Mouse (Mus musculus) spleen, adult 2 months (tissue): ENCODE data around the gene Mrrf. TPM values are rescaled to one million over a fixed set of nuclear protein-coding genes. Genes with fewer than 3 reads are reported as not detected.
A peak's percentile ranks its signal among the peaks of the same experiment; 100 is the strongest.

Experiments
- DNase-seq, 2 experiments: peaks; one replicate each; pipeline versions ENCODE4 v3.0.0 to v3.0.0-alpha.2; 2012 to 2021; ENCODE audit warnings: low spot score in 2 of 2, low read depth in 1 of 2
- H3K27ac ChIP-seq: fragments of 200-500 bp; 2 replicates; pipeline ENCODE4 v1.5.1; 2012; ENCODE audit warnings: low read length, inconsistent platforms; ENCODE audit not compliant: insufficient read depth
- H3K27me3 ChIP-seq: fragments of 200-500 bp; 2 replicates; pipeline ENCODE4 v1.6.1; 2012; ENCODE audit warnings: mild to moderate bottlenecking, moderate library complexity, low read length, inconsistent platforms; ENCODE audit not compliant: control insufficient read depth, insufficient read depth
- H3K36me3 ChIP-seq: fragments of 200-500 bp; 2 replicates; pipeline ENCODE4 v1.6.1; 2012; ENCODE audit warnings: mild to moderate bottlenecking, low read length, inconsistent platforms; ENCODE audit not compliant: control insufficient read depth, insufficient read depth
- H3K4me1 ChIP-seq: fragments of 200-500 bp; 2 replicates; pipeline ENCODE4 v1.6.1; 2011; ENCODE audit warnings: inconsistent platforms; ENCODE audit not compliant: control insufficient read depth, insufficient read depth, insufficient read length
- H3K4me3 ChIP-seq: fragments of 200-500 bp; 2 replicates; pipeline ENCODE4 v1.5.1; 2011; ENCODE audit warnings: mild to moderate bottlenecking, inconsistent platforms; ENCODE audit not compliant: insufficient read depth, insufficient read length; ENCODE audit errors: extremely low read depth
- CTCF ChIP-seq: fragments of 200-500 bp; IDR thresholded peaks from 2 replicates; pipeline ENCODE4 v1.5.1; 2011; ENCODE audit warnings: mild to moderate bottlenecking, inconsistent platforms; ENCODE audit not compliant: insufficient read depth, insufficient read length, insufficient replicate concordance; ENCODE audit errors: extremely low read depth
- POLR2A ChIP-seq: fragments of 200-500 bp; IDR thresholded peaks from 2 replicates; pipeline ENCODE4 v1.6.1; 2011; ENCODE audit warnings: low read depth, low read length, inconsistent platforms
- WGBS: fragments of 180-500 bp; shearing (Covaris S2); methylation state at CpG from one replicate; pipeline ENCODE4 v1.1.7; 2018; 5-methylcytosine and 5-hydroxymethylcytosine counted together
- polyA plus RNA-seq: library from polyadenylated mRNA; depleted of rRNA; stranded (reverse); fragments of >200 nt; gene quantifications from 2 replicates; pipeline ENCODE4 v1.2.3, GENCODE M21; 2012

Gene Mrrf
- polyA plus RNA-seq, 1 experiment, result 13.4 TPM

DNA sequence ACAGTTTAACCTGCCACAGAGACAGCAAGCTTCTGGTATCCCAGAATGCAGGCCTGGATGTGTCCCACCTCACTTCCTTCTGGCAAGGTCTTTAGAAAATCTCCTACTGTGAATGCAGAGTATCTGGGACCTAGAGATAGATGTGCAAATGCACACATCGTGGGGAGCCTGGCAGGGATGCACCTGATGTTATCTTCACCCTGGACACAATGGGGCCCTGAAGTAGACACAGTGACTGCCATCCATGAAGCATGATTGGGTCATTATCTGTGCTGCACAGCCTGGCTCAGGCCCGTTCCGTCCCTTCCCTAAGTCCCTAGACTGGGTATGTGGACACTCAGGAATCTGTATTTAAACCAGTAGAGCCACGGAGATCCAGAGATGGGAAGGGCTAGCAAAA is 68.4 kb downstream of the Mrrf start:
- peaks cover 3% of the 10 kb centered on the region; the same call in 1 of the 2 replicates for H3K4me1 ChIP-seq
- no peak overlapping the region for H3K27ac ChIP-seq
- DNase-seq, result no peak
- no peak overlapping the region for H3K4me3 ChIP-seq
- H3K27me3 ChIP-seq, result peaks cover 11% of the 10 kb centered on the region; the same call in 1 of the 2 replicates
- 79% methylated on average over 4 of the region's 4 CpGs for WGBS
- TF ChIP-seq CTCF (no peak), POLR2A (no peak)
- H3K36me3 ChIP-seq, result no peaks in the 10 kb centered on the region

DNA sequence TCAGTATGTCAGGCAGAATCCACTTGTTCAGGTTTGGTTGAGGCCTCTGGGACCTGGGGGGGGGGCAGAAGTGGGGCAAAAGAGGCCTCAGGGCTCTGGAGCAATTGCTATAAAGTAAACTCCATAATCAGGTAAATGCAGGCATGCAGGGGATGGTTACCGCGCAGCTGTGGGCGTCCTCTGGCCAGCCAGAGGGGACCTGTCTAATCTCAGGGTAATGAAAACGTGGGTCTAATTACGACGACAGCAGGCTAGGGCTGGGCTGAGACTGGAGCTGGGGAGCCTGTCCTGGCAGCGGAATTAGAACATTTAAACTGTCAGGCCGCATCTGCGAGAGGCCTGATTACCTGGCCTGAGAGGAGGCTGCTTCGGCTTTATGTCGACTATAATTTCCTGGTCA is 70.9 kb downstream of the Mrrf start:
- Histone ChIP-seq H3K36me3 (no peaks in the 10 kb centered on the region), H3K4me3 (no peak overlapping the region), H3K4me1 (peaks cover 3% of the 10 kb centered on the region; the same call in 1 of the 2 replicates), H3K27me3 (peaks cover 11% of the 10 kb centered on the region; the same call in 1 of the 2 replicates), H3K27ac (no peak overlapping the region)
- 94% methylated on average over 11 of the region's 11 CpGs for WGBS
- no peak for DNase-seq
- TF ChIP-seq CTCF, result no peak
- no peak for TF ChIP-seq POLR2A

DNA sequence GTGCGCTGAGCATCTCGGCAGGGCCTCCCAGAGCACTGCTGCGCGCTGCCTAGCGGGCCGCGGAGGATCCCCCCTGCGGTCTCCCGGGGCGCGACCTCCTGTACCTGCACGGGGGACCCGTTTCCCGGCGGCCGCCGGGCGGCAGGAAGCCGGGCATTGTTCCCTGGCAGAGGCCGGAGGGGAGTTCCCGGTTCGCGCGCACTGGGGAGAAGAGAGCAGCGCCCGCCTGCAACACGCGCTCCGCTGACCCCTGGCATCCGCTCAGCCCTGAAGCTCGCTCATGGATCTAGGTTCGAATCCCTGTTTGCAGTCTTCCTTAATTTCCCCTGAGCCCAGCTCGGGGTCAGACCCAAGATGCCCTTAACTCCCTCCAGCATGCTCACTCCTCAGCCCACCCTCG is 74.6 kb downstream of the Mrrf start:
- H3K4me3 ChIP-seq, result no peak overlapping the region
- 9% methylated on average over 33 of the region's 34 CpGs for WGBS
- no peak overlapping the region for H3K27ac ChIP-seq
- H3K36me3 ChIP-seq, result no peaks in the 10 kb centered on the region
- DNase-seq, result no peak
- no peaks in the 10 kb centered on the region; the same call in 1 of the 2 replicates for H3K4me1 ChIP-seq
- 0 out of 2 replicates have a peak, but pooled peaks cover 2% of the 10 kb centered on the region for H3K27me3 ChIP-seq
- no peak for TF ChIP-seq CTCF
- TF ChIP-seq POLR2A, result no peak

DNA sequence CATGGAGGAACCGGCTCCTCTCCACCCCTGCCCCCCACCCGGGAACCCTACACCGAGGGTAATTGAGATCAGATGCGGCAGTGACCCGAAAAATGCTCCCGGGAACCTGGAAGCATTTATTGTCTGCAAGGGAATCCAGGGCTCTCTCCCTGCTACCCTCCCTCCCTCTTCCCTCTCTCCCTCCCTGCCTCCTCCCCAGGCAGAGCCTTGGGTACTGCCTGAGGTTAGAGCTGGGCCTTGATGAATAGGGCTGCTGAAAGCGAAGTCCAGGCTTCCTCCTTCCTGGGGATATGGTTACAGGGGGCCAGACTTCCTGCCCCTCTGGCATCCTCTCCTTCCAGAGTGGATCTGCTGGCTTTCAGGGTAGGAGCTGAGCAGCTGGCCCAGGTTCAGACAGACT is 75.6 kb downstream of the Mrrf start:
- H3K27me3 ChIP-seq, result 0 out of 2 replicates have a peak, but pooled peaks cover 2% of the 10 kb centered on the region
- H3K36me3 ChIP-seq, result no peaks in the 10 kb centered on the region
- H3K27ac ChIP-seq, result no peak overlapping the region
- no peak for TF ChIP-seq CTCF
- TF ChIP-seq POLR2A, result no peak
- H3K4me3 ChIP-seq, result no peak overlapping the region
- WGBS, result 90% methylated on average over 7 of the region's 7 CpGs
- DNase-seq, result no peak
- peaks cover 6% of the 10 kb centered on the region; the same call in 1 of the 2 replicates for H3K4me1 ChIP-seq

DNA sequence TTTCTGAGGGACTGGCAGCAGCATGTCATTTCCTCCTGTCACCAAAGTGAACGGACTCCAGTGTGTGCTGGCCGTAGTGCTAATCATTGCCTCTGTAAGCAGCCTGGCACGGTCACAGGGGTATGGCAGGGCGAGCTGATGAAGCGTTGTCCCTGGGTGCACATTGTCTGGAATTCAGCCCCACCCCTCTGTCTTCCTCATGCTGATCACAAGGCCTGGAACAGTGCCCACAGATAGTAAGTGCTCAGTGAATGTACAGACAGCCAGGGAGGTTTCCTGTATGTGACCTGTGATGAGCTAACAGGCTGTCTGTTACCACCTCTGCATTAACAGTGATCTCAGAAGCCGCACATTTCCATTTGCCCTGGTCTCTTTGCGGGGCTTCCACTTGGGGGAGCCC is 76.9 kb downstream of the Mrrf start:
- Histone ChIP-seq H3K27ac (no peak overlapping the region), H3K4me1 (peaks cover 14% of the 10 kb centered on the region; the same call in 1 of the 2 replicates), H3K27me3 (0 out of 2 replicates have a peak, but pooled peaks cover 2% of the 10 kb centered on the region), H3K36me3 (no peaks in the 10 kb centered on the region), H3K4me3 (no peak overlapping the region)
- DNase-seq, result no peak
- WGBS, result 51% methylated on average over 7 of the region's 7 CpGs
- TF ChIP-seq CTCF (no peak), POLR2A (no peak)

DNA sequence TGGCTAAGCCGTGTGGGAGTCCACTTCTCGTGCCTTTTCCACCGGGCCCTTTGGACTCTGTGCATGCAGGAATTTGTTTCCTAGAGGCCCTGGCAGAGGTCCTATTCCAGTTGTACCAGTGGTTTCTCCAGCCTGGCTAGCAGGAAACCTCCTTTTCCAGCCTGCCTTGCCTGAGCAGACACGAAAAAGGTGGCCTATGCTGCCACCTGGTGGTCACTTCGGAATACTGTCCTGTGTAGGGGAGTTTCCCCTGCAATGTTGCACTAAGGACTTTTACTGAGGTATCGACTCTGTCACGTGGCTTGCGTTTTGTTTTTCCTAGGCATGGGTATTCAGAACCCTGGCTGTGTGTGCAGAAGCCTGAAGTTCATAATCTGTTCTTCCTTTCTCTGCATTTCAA is 77.8 kb downstream of the Mrrf start:
- no peaks in the 10 kb centered on the region for H3K36me3 ChIP-seq
- H3K4me3 ChIP-seq, result no peak overlapping the region
- TF ChIP-seq POLR2A (no peak), CTCF (peak; percentile 82; the same call in 1 of the 2 replicates)
- WGBS, result 13% methylated on average over 8 of the region's 8 CpGs
- 0 out of 2 replicates have a peak, but pooled peaks cover 2% of the 10 kb centered on the region for H3K27me3 ChIP-seq
- peaks cover 14% of the 10 kb centered on the region; the same call in 1 of the 2 replicates for H3K4me1 ChIP-seq
- H3K27ac ChIP-seq, result no peak overlapping the region
- DNase-seq, result peak; percentile 51 to 64

DNA sequence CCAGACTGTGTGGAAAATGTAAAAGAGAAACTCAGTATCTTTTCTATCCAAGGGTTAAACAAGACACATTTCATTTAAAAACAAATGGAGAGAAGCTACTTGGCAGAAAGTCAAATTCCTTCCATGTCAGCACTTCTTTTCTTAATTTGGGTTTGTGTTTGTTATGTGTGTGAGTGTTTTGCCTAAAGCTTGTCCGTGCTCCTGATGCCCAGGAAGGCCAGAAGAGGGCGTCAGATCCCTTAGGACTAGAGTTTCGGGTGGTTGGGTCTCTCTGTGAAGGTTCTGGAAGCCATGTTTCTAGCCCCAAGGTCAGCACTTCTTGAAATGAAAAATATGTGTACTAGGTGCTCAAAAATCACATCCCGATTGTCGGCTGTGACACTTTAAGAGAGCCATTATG is 78.2 kb downstream of the Mrrf start:
- DNase-seq, result no peak
- 59% methylated on average over 5 of the region's 5 CpGs for WGBS
- H3K36me3 ChIP-seq, result no peaks in the 10 kb centered on the region
- no peak overlapping the region for H3K27ac ChIP-seq
- H3K27me3 ChIP-seq, result 0 out of 2 replicates have a peak, but pooled peaks cover 2% of the 10 kb centered on the region
- H3K4me1 ChIP-seq, result peaks cover 14% of the 10 kb centered on the region; the same call in 1 of the 2 replicates
- no peak overlapping the region for H3K4me3 ChIP-seq
- no peak for TF ChIP-seq CTCF
- TF ChIP-seq POLR2A, result no peak
